Mouse (Mus musculus) forebrain, embryonic 10.5 days (tissue): Measurements from ENCODE around the gene Plxna4. TPM values are rescaled to one million over a fixed set of nuclear protein-coding genes. Genes with fewer than 3 reads are reported as not detected.

Experiments
- DNase-seq: peaks from one replicate; pipeline ENCODE4 v3.0.0-alpha.2; 2017; ENCODE audit warnings: low spot score; ENCODE audit errors: extremely low spot score
- H3K27ac ChIP-seq: fragments of 300-500 bp; sonication (generic); 2 replicates; pipeline ENCODE4 v1.5.1; 2016; ENCODE audit warnings: mild to moderate bottlenecking
- H3K27me3 ChIP-seq: fragments of 300-500 bp; sonication (generic); 2 replicates; pipeline ENCODE4 v1.6.1; 2016; ENCODE audit warnings: mild to moderate bottlenecking; ENCODE audit not compliant: poor library complexity, severe bottlenecking
- H3K36me3 ChIP-seq: fragments of 300-500 bp; sonication (generic); replicated peaks from 2 replicates; pipeline ENCODE4 v1.6.1; 2016; ENCODE audit warnings: mild to moderate bottlenecking, moderate library complexity
- H3K4me1 ChIP-seq: fragments of 300-500 bp; sonication (generic); 2 replicates; pipeline ENCODE4 v1.6.1; 2016
- H3K4me3 ChIP-seq: fragments of 300-500 bp; sonication (generic); 2 replicates; pipeline ENCODE4 v1.5.1; 2016; ENCODE audit warnings: mild to moderate bottlenecking, moderate library complexity
- H3K9me3 ChIP-seq: fragments of 300-500 bp; sonication (generic); 2 replicates; pipeline ENCODE4 v1.6.1; 2016; ENCODE audit warnings: mild to moderate bottlenecking, moderate library complexity
- WGBS: fragments of 180-500 bp; shearing (Covaris S2); methylation state at CpG from one replicate; pipeline ENCODE4 v1.1.7; 2016; 5-methylcytosine and 5-hydroxymethylcytosine counted together
- polyA plus RNA-seq: library from polyadenylated mRNA; unstranded; fragments of >200 nt; fragmentation: Nextera tagmentation; extraction: Ambion mirVana; gene quantifications from 2 replicates; pipeline ENCODE4 v1.2.1, GENCODE M21; 2016

Plxna4 gene
- polyA plus RNA-seq, 1 experiment from 2014 or later = 1.2 TPM

- Histone ChIP-seq H3K27ac (no peak overlapping the region), H3K4me1 (peaks cover 10% of the 10 kb centered on the region), H3K9me3 (no peaks in the 10 kb centered on the region), H3K4me3 (no peak overlapping the region), H3K36me3 (no peaks in the 10 kb centered on the region), H3K27me3 (no peaks in the 10 kb centered on the region; the same call in 1 of the 2 replicates)
- WGBS = 22% methylated on average over 1 of the region's 1 CpGs
- no peak for DNase-seq
Observed at GRCm38 (mm10) chr6:32226636-32227035, 361.4 kb downstream of the Plxna4 start.

GRCm38 (mm10) chr6:32224007-32224703, 363.8 kb downstream of the Plxna4 start:
- no peak for DNase-seq
- Histone ChIP-seq H3K27ac (no peak overlapping the region), H3K9me3 (no peaks in the 10 kb centered on the region), H3K4me3 (no peak overlapping the region), H3K27me3 (no peaks in the 10 kb centered on the region; the same call in 1 of the 2 replicates), H3K36me3 (no peaks in the 10 kb centered on the region), H3K4me1 (peaks cover 10% of the 10 kb centered on the region)
- 86% methylated on average over 7 of the region's 7 CpGs for WGBS

GRCm38 (mm10) chr6:32220765-32221164, 367.2 kb downstream of the Plxna4 start:
- no peak overlapping the region for H3K4me3 ChIP-seq
- peaks cover 3% of the 10 kb centered on the region; the same call in 1 of the 2 replicates for H3K4me1 ChIP-seq
- no peaks in the 10 kb centered on the region for H3K36me3 ChIP-seq
- 90% methylated on average over 8 of the region's 8 CpGs for WGBS
- H3K27ac ChIP-seq = no peak overlapping the region
- H3K9me3 ChIP-seq = no peaks in the 10 kb centered on the region
- no peaks in the 10 kb centered on the region for H3K27me3 ChIP-seq
- no peak for DNase-seq

- peaks cover 3% of the 10 kb centered on the region; the same call in 1 of the 2 replicates for H3K4me1 ChIP-seq
- no peak for DNase-seq
- H3K4me3 ChIP-seq = no peak overlapping the region
- no peaks in the 10 kb centered on the region for H3K9me3 ChIP-seq
- 84% methylated on average over 3 of the region's 3 CpGs for WGBS
- H3K36me3 ChIP-seq = no peaks in the 10 kb centered on the region
- H3K27me3 ChIP-seq = no peaks in the 10 kb centered on the region
- H3K27ac ChIP-seq = no peak overlapping the region
Observed at GRCm38 (mm10) chr6:32218544-32218943, 369.4 kb downstream of the Plxna4 start.

GRCm38 (mm10) chr6:32212439-32212838, 375.6 kb downstream of the Plxna4 start:
- no peak for DNase-seq
- Histone ChIP-seq H3K36me3 (no peaks in the 10 kb centered on the region), H3K27me3 (no peaks in the 10 kb centered on the region), H3K4me3 (no peak overlapping the region), H3K27ac (no peak overlapping the region), H3K4me1 (no peaks in the 10 kb centered on the region), H3K9me3 (no peaks in the 10 kb centered on the region)
- WGBS = 62% methylated on average over 4 of the region's 4 CpGs

- Histone ChIP-seq H3K27me3 (no peaks in the 10 kb centered on the region), H3K9me3 (no peaks in the 10 kb centered on the region), H3K4me1 (no peaks in the 10 kb centered on the region), H3K36me3 (no peaks in the 10 kb centered on the region), H3K4me3 (no peak overlapping the region), H3K27ac (no peak overlapping the region)
- WGBS = 88% methylated on average over 7 of the region's 7 CpGs
- DNase-seq = no peak
Observed at GRCm38 (mm10) chr6:32210139-32210538, 377.9 kb downstream of the Plxna4 start.

- Histone ChIP-seq H3K36me3 (no peaks in the 10 kb centered on the region), H3K27me3 (no peaks in the 10 kb centered on the region), H3K4me3 (no peak overlapping the region), H3K4me1 (no peaks in the 10 kb centered on the region), H3K27ac (no peak overlapping the region), H3K9me3 (no peaks in the 10 kb centered on the region)
- no peak for DNase-seq
- 85% methylated on average over 7 of the region's 7 CpGs for WGBS
Observed at GRCm38 (mm10) chr6:32208951-32209350, 379.0 kb downstream of the Plxna4 start.

GRCm38 (mm10) chr6:32204253-32204652, 383.7 kb downstream of the Plxna4 start:
- H3K27ac ChIP-seq = no peak overlapping the region
- 86% methylated on average over 4 of the region's 4 CpGs for WGBS
- H3K4me1 ChIP-seq = no peaks in the 10 kb centered on the region
- no peaks in the 10 kb centered on the region for H3K36me3 ChIP-seq
- H3K9me3 ChIP-seq = no peaks in the 10 kb centered on the region
- DNase-seq = no peak
- H3K27me3 ChIP-seq = no peaks in the 10 kb centered on the region
- no peak overlapping the region for H3K4me3 ChIP-seq

- 66% methylated on average over 4 of the region's 4 CpGs for WGBS
- no peak overlapping the region for H3K27ac ChIP-seq
Observed at GRCm38 (mm10) chr6:32203389-32203788, 384.6 kb downstream of the Plxna4 start.

GRCm38 (mm10) chr6:32202664-32203192, 385.3 kb downstream of the Plxna4 start:
- Histone ChIP-seq H3K27me3 (no peaks in the 10 kb centered on the region), H3K27ac (no peak overlapping the region), H3K36me3 (no peaks in the 10 kb centered on the region), H3K4me3 (no peak overlapping the region), H3K4me1 (no peaks in the 10 kb centered on the region), H3K9me3 (no peaks in the 10 kb centered on the region)
- DNase-seq = no peak
- WGBS = 59% methylated on average over 1 of the region's 1 CpGs

More at GRCm38 (mm10) chr6:32203389-32203788, 384.6 kb downstream of the Plxna4 start:
- DNase-seq = no peak
- Histone ChIP-seq H3K4me1 (no peaks in the 10 kb centered on the region), H3K27me3 (no peaks in the 10 kb centered on the region), H3K4me3 (no peak overlapping the region), H3K36me3 (no peaks in the 10 kb centered on the region), H3K9me3 (no peaks in the 10 kb centered on the region)

- H3K27ac ChIP-seq = no peak overlapping the region
- H3K27me3 ChIP-seq = no peaks in the 10 kb centered on the region
- DNase-seq = no peak
- no peaks in the 10 kb centered on the region for H3K4me1 ChIP-seq
- H3K36me3 ChIP-seq = no peaks in the 10 kb centered on the region
- H3K4me3 ChIP-seq = no peak overlapping the region
- no peaks in the 10 kb centered on the region for H3K9me3 ChIP-seq
Observed at GRCm38 (mm10) chr6:32201506-32201905, 386.5 kb downstream of the Plxna4 start.

- Histone ChIP-seq H3K9me3 (no peaks in the 10 kb centered on the region), H3K4me1 (no peaks in the 10 kb centered on the region), H3K27me3 (no peaks in the 10 kb centered on the region), H3K4me3 (no peak overlapping the region), H3K36me3 (no peaks in the 10 kb centered on the region), H3K27ac (no peak overlapping the region)
- DNase-seq = no peak
- WGBS = 86% methylated on average over 2 of the region's 2 CpGs
Observed at GRCm38 (mm10) chr6:32199616-32200015, 388.4 kb downstream of the Plxna4 start.

- no peaks in the 10 kb centered on the region for H3K36me3 ChIP-seq
- H3K9me3 ChIP-seq = no peaks in the 10 kb centered on the region
- no peak for DNase-seq
- no peak overlapping the region for H3K4me3 ChIP-seq
- 87% methylated on average over 9 of the region's 9 CpGs for WGBS
- H3K27ac ChIP-seq = no peak overlapping the region
- no peaks in the 10 kb centered on the region for H3K4me1 ChIP-seq
- H3K27me3 ChIP-seq = no peaks in the 10 kb centered on the region
Observed at GRCm38 (mm10) chr6:32196913-32197312, 391.1 kb downstream of the Plxna4 start.
